Mouse (Mus musculus): ENCODE results near the gene Aoah.

The Aoah gene

DNA sequence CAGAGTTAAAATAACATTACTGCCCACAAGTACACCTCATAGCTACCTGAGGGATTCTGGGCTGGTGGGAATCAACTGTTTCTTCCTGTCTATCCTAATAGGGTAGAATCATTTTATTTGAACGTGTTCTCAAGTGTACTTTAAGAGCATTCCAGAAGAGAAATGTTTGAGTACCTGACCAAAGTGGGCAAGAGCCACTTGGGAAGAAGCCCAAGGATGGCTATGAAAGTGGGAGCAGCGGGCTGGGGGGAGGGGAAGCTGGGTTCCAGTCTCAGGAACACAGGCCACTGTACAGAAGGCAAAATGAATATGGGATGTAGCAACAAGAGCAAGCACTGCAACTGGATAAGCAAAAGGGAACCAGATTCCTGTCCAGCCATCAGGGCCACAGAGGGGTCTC lies 111.3 kb downstream of the Aoah start:
- DNase-seq (ENCODE audit: low spot score in 2 of 2): no peak

DNA sequence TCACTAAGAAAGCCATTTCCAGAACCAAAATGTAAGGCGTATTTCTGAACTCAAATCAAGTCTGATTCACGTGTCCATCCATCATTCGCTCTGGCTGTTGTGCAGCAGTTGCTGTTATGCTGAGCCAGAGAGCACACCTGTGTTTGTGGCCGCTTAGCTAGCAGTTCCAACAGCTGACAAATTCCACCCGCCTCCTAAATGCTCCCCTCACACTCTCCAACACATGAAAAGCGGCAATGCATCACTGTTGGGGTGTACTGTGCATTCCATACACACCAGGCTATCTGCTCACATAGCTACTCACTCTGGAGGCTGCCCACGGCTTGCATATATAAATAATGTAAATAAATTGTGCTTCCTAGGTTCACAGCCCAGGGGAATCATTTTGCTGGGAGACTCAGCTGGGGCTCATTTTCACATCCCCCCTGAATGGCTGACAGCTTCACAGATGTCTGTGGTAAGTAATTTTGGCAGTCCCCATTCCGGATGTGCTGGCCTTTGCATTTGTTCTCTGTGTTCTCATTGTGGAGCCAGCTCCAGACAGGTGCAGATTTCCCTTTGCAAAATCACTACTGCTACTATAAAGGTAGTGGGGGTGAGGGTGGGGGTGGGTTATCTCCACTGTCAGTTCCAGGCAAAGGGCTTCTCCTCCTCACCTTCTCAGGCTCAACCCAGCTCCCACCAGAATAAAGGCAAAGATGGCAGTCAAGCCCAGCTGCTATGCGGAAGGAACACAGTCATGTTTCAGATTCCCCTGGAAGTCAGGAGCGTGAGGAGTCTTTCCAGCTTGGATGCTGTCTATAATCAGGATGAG lies 123.0 kb downstream of the Aoah start:
- no peak for DNase-seq (ENCODE audit: low spot score in 2 of 2)

DNA sequence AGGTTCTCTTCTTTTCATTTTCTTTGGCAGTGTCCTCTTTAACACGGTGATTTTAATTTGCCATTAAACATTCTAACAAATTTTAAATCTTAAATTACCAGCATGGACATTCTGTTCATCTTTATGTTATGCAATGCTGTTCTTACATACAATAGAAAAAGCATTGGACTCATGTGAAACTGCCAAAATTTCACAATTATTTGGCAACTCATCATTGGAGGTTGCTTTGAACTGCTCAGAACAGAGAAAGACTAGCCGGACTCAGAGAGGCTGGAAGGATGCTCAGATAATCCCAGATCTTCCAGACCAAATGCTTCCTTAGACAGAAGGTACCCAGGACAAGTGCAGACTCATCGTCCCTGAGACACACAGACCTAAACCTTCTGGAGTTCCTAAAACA lies 126.5 kb downstream of the Aoah start:
- no peak for DNase-seq (ENCODE audit: low spot score in 2 of 2)

DNA sequence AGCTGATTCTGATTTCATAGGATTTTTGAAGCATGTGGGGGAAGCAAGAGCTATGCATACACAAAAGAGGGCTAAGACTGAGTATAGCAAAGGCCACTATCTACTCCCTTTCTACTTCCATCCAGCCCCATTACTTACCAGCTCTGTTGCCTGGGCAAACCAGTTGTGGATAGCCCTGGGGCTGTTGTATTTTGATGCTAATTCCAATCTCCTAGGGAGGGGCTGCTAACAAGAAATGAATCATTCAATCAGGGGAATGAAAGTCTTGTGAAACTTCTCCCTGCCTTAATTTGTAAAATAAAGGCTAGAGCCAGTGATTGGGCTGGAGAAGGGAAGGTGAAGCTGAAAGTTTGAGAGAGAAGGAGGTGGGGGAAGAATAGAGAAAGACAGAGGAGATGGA lies 142.1 kb downstream of the Aoah start:
- DNase-seq (ENCODE audit: low spot score in 2 of 2): no peak

DNA sequence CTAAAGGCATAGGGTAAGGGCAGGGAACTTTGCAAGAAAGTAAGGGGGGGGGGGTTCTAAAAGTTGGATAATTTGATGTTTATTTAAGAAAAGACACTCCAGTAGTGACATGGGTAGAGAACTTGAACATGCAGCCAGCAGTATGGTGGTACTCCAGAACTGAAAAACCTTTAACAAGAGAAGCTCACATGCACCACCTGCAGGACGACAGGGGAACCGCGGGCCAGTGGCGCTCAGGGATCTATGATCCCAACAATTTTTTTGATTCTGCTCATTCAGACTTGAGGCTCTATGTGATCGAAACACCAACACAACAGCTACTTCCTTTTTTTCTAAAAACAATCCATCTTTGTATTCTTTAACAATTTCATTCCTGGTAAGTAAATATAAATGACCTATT lies 143.5 kb downstream of the Aoah start:
- peak in 1 of 2 experiments; percentile 9 for DNase-seq (ENCODE audit: low spot score in 2 of 2)

DNA sequence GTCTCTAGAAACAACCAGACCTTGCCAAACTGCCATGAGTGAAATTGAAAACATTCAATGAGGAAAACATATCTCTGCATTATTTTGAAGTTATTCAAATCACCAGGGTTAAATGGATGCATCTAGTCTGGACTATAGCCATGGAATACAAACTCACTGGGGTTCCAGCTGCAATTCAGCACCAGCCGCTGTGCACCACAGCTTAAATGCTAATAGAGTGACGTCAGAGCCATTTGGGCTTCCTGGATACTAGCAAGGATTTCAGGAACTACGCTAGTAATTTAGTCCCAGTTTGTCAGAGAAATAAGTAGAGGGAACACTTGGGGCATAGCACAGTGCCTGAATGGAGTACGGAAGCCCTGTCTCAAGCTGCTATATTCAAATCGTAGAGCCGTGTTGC lies 145.2 kb downstream of the Aoah start:
- no peak for DNase-seq (ENCODE audit: low spot score in 2 of 2)

DNA sequence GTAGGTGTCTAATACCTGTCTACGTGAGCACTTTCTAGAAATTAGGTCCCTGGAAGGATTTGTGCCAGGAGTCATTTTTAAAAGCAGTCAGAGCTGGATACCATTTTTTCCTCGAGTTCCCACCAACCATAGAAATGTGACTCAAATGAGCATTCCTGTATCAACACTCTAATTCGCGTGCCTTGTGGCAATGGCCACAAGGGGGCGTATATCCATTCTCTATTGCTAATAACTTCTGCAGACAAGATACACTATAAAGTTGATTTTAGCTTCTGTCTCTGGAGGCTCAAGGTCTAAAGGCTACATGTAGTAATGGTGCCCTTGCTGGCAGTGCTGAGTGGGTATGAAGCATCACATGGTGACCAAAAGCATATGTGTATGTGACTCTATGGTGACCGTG lies 146.5 kb downstream of the Aoah start:
- DNase-seq (ENCODE audit: low spot score in 2 of 2): peak in 1 of 2 experiments; percentile 13

DNA sequence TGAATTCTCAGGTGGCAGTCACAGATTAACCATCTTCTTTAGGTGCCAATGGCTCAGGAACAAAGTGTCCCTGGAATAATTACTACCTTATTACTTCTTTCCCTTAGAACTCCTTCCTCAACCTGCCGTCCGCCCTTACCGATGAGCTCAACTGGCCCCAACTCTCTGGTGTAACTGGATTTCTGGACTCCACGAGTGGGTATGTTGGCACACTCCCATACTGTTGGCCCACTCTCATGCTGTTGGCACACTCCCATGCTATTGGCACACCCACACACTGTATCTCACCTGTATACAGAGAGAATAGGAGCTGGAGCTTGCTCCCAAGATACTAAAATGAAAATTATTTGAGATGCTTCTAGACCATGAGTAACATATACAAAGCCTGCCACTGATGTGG lies 147.8 kb downstream of the Aoah start:
- DNase-seq (ENCODE audit: low spot score in 2 of 2): no peak

DNA sequence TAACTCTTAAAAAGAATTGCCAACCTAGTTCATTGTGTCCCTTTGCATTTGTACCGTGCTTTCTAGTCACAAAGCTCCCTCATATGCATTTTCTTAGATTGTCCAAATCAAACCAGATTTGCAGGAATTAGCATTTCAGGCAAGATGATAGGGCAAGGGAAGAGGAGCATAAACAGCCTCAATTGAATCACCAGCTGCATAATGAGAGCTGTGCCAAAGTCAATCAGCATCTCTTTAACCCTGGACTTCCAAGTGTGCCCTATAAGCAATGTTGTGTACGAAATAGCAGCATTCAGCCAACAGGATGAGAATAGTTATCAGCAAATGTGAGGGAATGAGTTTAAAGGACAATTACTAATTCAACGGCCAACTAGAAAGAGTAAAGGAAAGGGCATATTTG lies 169.2 kb downstream of the Aoah start:
- DNase-seq (ENCODE audit: low spot score in 2 of 2): no peak

DNA sequence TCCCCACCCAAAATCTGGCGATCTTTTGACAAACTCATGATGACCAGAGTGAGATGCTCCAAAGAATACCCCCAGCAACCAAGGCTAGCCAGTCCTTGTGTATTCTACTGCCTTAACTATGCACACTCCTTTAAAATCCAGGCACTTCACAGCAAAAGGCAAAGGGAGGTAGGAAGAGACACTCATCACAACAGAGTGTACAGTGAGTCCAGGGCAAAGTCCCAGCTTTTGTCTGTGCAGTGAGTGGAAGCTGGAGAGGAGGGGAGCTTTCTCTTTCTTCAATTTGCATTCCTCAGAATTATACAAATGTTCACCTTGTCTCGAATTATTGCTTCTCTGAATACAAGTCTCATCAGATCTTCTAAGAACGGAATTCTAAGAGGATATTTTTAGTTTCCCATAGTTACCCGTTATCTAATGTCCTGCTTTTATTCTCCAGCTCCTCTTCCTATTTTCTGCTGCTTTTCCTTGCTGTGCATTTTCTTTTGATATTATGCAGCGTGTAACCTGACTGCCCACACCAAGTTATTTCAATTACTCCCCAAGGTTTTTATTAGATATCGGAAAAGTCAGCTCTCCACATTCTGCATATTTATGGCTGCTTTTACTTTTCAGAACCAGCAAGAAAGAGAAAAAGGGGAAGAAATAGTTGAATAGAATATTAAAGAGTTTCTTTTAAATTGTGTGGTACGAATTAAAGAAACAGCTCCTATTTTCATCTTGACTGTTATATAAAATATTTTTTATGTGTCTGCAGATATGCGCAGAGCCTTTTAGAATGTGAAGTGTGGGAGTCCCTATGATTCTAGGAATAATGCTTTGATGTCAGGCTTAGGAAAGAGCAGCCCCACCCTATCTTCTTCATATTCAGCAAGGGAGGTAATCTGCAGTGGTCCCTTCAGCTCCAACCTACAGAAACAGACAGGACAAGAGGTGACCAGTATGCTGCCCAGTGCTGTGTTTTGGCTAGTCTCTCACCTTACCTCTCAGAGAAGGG lies 187.6 kb downstream of the Aoah start:
- no peak for DNase-seq (ENCODE audit: low spot score in 2 of 2)

DNA sequence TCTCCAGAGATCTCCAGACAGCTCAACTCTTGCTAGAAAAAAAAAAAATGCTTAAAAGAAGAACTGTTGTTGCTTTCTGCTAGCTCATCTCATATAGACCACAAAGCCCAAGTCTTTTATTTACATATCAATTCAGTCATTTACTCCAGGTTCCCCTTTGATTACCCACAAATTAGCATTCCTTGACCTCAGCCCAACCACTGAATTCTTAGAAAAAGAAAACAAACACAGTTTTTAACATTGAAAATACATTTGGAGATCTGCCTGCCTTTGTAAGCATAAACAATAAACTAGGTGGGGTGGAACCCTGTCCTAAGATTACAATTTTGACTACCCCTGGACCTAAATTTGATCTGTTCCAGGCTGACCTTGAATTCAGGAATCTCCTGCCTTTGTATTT lies 191.6 kb downstream of the Aoah start:
- DNase-seq (ENCODE audit: low spot score in 2 of 2): no peak

DNA sequence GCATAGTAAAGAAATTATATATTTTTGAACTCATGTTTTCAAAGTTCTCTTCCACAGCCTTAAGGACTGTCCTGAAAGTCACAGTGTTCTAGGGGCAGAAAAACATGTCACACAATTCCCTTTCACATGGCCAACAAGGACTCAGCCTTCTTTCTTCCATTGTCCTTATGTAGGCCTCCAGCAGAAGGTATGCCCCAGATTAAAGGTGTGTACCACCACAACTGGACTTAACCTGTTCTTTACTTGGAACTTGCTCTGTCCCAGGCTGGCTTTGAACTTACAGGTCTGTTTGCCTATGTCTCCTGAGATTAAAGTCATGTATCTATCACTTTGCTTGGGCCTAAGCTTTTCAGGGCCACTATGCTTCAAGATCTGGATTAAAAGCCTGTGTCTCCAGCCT lies 192.0 kb downstream of the Aoah start:
- no peak for DNase-seq (ENCODE audit: low spot score in 2 of 2)

DNA sequence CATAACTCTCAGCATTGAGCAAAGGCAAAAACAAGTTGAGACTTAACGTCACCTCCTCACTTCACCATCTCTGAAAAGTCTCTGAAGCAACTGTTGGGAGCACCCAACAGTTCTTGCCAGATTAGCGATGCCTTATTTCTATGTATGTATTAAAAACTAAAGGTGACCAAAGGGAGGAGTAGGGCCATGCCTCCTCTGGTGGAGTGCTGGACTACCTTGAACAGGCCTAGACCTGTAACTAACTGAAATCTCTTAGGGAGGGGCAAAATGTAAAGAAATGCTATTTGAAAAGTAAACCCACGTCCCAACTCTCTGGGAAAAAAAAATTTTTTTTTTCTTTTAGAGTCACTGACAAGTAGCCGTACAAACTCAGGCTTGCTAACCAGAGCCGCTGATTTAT lies 211.3 kb downstream of the Aoah start:
- DNase-seq (ENCODE audit: low spot score in 2 of 2): no peak

DNA sequence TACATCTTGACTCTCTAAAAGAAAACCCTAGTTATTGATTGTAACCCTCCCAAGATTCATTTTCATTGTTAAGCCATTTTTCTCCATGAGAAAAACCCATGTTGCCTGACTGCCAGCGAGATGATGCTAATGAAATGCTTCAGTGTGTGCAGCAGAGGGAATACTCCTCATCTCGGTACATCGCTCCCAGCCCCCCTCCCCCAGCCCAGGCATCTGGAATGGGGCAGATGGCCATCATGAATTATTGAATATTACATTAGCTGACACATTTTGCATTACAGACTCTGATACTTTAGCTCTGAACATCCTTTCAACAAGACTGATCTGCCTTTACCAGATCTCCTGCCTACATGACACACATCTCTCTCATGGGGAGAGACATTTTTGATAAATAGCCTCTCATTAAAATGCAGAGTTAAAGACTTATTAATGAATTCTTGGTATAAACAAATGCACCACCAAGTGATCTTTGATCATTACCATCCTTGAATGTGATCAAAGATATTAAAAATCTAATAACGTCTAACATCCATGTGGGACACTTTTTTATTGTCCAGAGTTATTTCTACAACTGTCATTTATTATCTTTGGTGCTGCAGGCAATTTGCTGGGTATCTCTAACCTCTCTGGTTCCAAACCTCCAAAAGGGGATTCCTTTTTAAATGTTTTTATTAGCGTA lies 211.9 kb downstream of the Aoah start:
- DNase-seq (ENCODE audit: low spot score in 2 of 2): no peak

DNA sequence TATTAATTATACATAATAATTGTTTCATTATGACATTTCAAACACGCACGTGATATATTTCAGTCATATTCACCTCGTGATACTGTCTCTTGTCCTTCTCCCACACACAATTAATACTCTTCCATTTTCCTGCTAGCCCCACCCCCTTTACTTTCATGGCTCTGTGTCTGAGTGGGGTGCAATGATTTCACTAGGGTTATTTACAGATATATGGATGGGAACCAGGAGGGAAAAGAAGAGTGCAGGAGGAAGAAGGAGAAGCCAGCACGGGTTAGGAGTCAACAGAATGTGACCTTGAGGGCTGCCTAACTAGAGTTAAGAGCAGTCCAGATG lies 212.4 kb downstream of the Aoah start:
- DNase-seq (ENCODE audit: low spot score in 2 of 2): no peak

DNA sequence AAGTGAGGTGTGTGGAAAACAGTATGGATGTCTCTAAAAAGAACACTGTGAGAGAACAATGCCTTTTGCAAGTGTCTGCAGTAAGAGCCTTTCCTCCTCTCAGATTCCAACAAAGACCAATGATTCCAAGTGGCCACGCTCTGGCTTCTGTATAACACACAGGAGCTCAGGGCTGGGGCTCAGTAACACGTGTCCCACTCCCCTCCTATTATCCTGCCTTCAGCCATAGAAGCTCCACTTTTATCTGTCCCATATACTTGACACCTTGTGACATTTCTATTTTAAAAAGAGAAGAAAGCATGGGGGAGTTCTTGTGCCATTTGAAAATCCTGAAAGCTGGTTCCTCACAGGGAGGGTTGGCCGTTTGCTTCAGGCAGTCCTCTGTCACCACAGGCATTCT lies 219.7 kb downstream of the Aoah start:
- no peak for DNase-seq (ENCODE audit: low spot score in 2 of 2)

DNA sequence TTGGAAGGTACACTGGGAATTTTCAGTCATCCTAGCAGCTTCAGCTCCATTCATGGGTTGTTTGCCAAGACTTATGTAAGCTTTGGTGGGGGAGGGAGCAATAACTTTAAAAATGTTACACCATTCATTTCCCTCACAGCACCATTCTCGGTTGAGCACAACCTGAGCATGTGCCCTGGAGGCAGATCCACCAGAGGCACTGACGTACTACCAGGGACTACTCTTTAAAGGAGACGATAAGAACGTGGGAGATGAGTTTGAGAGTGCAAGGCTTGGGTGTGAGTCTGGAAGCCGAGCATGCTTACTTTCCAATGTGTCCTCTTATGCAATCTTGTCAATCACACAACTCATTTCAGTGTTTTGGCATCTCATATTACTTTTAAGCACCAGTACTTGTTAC lies 230.9 kb downstream of the Aoah start:
- DNase-seq (ENCODE audit: low spot score in 2 of 2): no peak

DNA sequence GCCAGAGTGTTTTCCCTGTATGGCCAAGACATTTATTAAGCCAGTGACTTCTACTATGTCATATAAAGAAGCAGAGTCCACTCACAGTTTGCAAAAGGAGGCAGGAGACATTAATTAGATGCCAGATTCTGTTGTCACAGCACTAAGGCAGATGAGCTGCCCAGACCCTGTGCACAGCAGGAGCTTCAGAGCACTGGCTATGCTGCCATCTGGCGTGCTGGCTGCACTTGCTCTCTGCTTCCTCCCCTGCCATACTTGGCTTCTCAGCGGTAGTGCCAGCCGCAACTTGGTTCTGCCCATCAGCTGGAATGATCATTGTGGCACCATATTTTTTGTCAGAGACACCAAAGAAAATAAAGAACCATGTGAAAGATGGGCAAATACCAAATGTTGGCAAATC lies 239.3 kb downstream of the Aoah start:
- DNase-seq (ENCODE audit: low spot score in 2 of 2): no peak

DNA sequence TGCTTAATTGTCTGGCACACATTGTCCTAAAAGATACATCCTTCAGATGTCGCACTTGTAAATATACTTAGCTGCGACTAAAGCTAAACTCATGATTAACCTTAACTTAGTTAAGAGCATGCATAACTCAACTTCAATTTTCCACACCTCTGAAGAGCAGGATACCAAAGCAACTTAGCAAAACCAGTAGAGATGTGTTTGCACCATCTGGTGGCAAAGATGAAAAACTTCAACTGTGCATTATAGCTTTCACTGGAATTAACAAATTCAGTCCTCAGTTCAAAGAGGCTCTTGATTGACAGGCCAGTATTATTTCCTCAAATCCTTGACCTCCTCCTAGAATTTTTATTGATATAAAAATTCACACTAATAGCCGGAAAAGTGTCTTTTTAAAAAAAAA lies 241.1 kb downstream of the Aoah start:
- no peak for DNase-seq (ENCODE audit: low spot score in 2 of 2)

DNA sequence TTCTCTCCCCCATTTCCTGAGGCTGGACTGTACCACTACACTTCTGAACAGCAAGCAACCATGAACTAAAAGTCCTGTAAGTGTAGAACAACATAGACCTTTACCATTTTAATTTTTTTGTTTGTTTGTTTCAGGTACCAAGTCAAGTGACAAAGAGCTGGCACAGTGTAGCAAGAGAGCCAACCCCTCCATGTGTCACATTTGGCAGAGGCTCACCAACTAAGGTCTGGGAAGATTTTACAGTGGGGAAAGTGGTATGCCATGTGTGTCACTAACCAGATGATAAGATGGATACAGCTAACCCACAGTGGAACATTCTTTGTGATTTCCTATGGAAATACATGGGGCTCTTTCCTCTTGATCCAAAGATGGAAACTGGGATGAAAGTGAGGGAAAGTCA lies 242.1 kb downstream of the Aoah start:
- DNase-seq (ENCODE audit: low spot score in 2 of 2): no peak

DNA sequence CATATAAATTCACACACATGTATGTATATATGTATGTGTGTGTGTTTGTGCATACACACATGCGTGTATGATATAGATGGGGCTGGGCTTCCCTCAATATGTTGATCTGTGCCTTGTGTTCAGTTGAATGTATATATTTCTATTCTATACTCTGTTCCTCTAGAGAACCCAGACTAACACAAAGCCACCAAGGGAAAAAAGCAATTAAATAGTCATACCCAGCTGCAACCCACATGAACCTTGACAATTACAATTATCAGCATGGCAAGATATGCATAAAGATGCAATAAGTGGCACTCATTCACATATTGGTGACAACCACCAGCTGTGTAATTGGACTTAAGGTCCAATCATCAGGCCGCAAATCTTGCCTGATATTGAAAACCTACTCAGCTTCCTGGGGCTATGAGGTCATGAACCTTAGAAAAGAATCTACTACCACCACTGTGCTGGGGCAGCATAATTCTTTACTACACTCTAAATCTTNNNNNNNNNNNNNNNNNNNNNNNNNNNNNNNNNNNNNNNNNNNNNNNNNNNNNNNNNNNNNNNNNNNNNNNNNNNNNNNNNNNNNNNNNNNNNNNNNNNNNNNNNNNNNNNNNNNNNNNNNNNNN lies 246.8 kb downstream of the Aoah start:
- no peak for DNase-seq (ENCODE audit: low spot score in 2 of 2)

DNA sequence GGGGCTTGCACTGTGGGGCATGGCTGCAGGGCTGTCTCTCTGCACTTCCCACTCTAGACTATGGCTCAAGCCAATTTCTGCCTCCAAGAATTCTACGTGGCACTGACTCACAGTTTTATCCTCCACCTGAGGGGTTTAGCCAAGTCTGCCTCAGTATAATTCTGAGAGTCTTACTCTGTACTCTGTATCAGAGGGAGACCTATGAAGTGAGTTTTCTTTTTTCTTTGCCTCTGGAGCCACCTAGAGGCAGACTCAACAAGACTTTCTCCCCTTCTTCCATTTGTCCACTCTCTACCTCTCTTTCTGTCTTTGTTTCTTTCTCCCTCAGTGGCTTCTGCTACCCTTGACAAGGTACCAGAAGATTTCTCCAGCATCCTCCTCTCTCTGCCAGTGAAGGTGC lies 256.2 kb downstream of the Aoah start:
- no peak for DNase-seq (ENCODE audit: low spot score in 2 of 2)
